Mouse (Mus musculus) MEL (cell line): Measurements from ENCODE around the gene Ran. TPM values are rescaled to one million over a fixed set of nuclear protein-coding genes. Genes with fewer than 3 reads are reported as not detected.
A peak's percentile ranks its signal among the peaks of the same experiment; 100 is the strongest.

Source experiments
- DNase-seq: peaks from one replicate; pipeline ENCODE4 v3.0.0; 2011; ENCODE audit warnings: low read depth, low spot score
- H3K27ac ChIP-seq: 2 replicates; pipeline ENCODE4 v1.5.1; 2012; ENCODE audit warnings: low read depth, mild to moderate bottlenecking, control low read depth, low read length, moderate library complexity; ENCODE audit not compliant: control insufficient read depth
- H3K27me3 ChIP-seq, 2 experiments: fragments of 150-350 bp in 1 of 2; sonication (generic) in 1 of 2; 2 replicates each; pipeline ENCODE4 v1.6.1; 2012; ENCODE audit warnings: low read length in 2 of 2, mild to moderate bottlenecking in 2 of 2, improper control_type of control experiment in 1 of 2, moderate library complexity in 1 of 2; ENCODE audit not compliant: insufficient read depth in 2 of 2, control insufficient read depth in 1 of 2
- H3K36me3 ChIP-seq, 2 experiments: 2 replicates each; pipeline ENCODE4 v1.6.1; 2012 to 2014; ENCODE audit warnings: low read length in 2 of 2, improper control_type of control experiment in 1 of 2, inconsistent platforms in 1 of 2, mild to moderate bottlenecking in 1 of 2; ENCODE audit not compliant: insufficient read depth in 2 of 2, control insufficient read depth in 1 of 2
- H3K4me1 ChIP-seq, 2 experiments: fragments of 150-350 bp in 1 of 2; sonication (generic) in 1 of 2; 2 replicates each; pipeline ENCODE4 v1.6.1; 2012; ENCODE audit warnings: low read length in 2 of 2, improper control_type of control experiment in 1 of 2, mild to moderate bottlenecking in 1 of 2; ENCODE audit not compliant: insufficient read depth in 2 of 2, control insufficient read depth in 1 of 2
- H3K4me3 ChIP-seq, 2 experiments: fragments of 150-350 bp in 1 of 2; sonication (generic) in 1 of 2; 2 replicates each; pipeline ENCODE4 v1.5.1; 2012; ENCODE audit warnings: low read depth in 2 of 2, low read length in 2 of 2, mild to moderate bottlenecking in 2 of 2, moderate library complexity in 2 of 2, control low read depth in 1 of 2, improper control_type of control experiment in 1 of 2; ENCODE audit not compliant: control insufficient read depth in 1 of 2, insufficient read depth in 1 of 2
- H3K79me2 ChIP-seq: 2 replicates; pipeline ENCODE4 v1.6.1; 2012; ENCODE audit warnings: mild to moderate bottlenecking, low read length, moderate library complexity; ENCODE audit not compliant: control insufficient read depth, poor library complexity, insufficient read depth
- H3K9ac ChIP-seq: 2 replicates; pipeline ENCODE4 v1.6.1; 2012; ENCODE audit warnings: low read depth, mild to moderate bottlenecking, control low read depth, low read length, moderate library complexity; ENCODE audit not compliant: control insufficient read depth, poor library complexity, severe bottlenecking
- H3K9me3 ChIP-seq: fragments of 150-350 bp; sonication (generic); replicated peaks from 2 replicates; pipeline ENCODE4 v1.6.1; 2012; ENCODE audit warnings: mild to moderate bottlenecking, low read length, improper control_type of control experiment, moderate library complexity; ENCODE audit not compliant: insufficient read depth
- BHLHE40 ChIP-seq: IDR thresholded peaks from 2 replicates; pipeline ENCODE4 v1.6.1; 2012; ENCODE audit warnings: low read depth, mild to moderate bottlenecking, inconsistent platforms, low read length, improper control_type of control experiment, borderline replicate concordance
- CHD1 ChIP-seq: IDR thresholded peaks from 2 replicates; pipeline ENCODE4 v1.6.1; 2012; ENCODE audit warnings: low read depth, mild to moderate bottlenecking, inconsistent platforms, low read length, improper control_type of control experiment
- CTCF ChIP-seq, 3 experiments: IDR thresholded peaks in 2 of 3; conservative IDR thresholded peaks in 1 of 3; 2 replicates each; pipeline ENCODE4 v1.5.1; 2011 to 2012; ENCODE audit warnings: low read length in 3 of 3, low read depth in 2 of 3, mild to moderate bottlenecking in 2 of 3, improper control_type of control experiment in 1 of 3, inconsistent platforms in 1 of 3, mixed read lengths in 1 of 3, moderate library complexity in 1 of 3; ENCODE audit not compliant: control insufficient read depth in 1 of 3, insufficient read depth in 1 of 3, poor library complexity in 1 of 3, severe bottlenecking in 1 of 3
- ELF1 ChIP-seq: IDR thresholded peaks from 2 replicates; pipeline ENCODE4 v1.6.1; 2014; ENCODE audit warnings: low read depth, mild to moderate bottlenecking, inconsistent platforms, low read length, improper control_type of control experiment, moderate library complexity
- EP300 ChIP-seq, 2 experiments: IDR thresholded peaks; 2 replicates each; pipeline ENCODE4 v1.6.1; 2011; ENCODE audit warnings: improper control_type of control experiment in 2 of 2, low read length in 2 of 2, low read depth in 1 of 2, mild to moderate bottlenecking in 1 of 2
- ETS1 ChIP-seq: IDR thresholded peaks from 2 replicates; pipeline ENCODE4 v1.6.1; 2012; ENCODE audit warnings: low read depth, mild to moderate bottlenecking, inconsistent platforms, low read length, improper control_type of control experiment, moderate library complexity
- GABPA ChIP-seq: IDR thresholded peaks from 2 replicates; pipeline ENCODE4 v1.6.1; 2012; ENCODE audit warnings: low read depth, mild to moderate bottlenecking, inconsistent platforms, low read length, improper control_type of control experiment, moderate library complexity
- GATA1 ChIP-seq: IDR thresholded peaks from 2 replicates; pipeline ENCODE4 v1.6.1; 2011; ENCODE audit warnings: low read depth, low read length, improper control_type of control experiment
- HCFC1 ChIP-seq: IDR thresholded peaks from 2 replicates; pipeline ENCODE4 v1.6.1; 2012; ENCODE audit warnings: low read depth, mild to moderate bottlenecking, inconsistent platforms, low read length, improper control_type of control experiment, moderate library complexity
- JUND ChIP-seq: IDR thresholded peaks from 2 replicates; pipeline ENCODE4 v1.6.1; 2011; ENCODE audit warnings: low read depth, mild to moderate bottlenecking, improper control_type of control experiment, low read length
- KAT2A ChIP-seq: conservative IDR thresholded peaks from 2 replicates; pipeline ENCODE4 v1.6.1; 2012; ENCODE audit warnings: low read depth, low read length, improper control_type of control experiment, inconsistent platforms
- MAFK ChIP-seq: IDR thresholded peaks from 2 replicates; pipeline ENCODE4 v1.6.1; 2011; ENCODE audit warnings: low read depth, mild to moderate bottlenecking, low read length, improper control_type of control experiment, borderline replicate concordance
- MAX ChIP-seq: IDR thresholded peaks from 2 replicates; pipeline ENCODE4 v1.6.1; 2011; ENCODE audit warnings: low read length, improper control_type of control experiment
- MEF2A ChIP-seq: IDR thresholded peaks from 2 replicates; pipeline ENCODE4 v1.6.1; 2014; ENCODE audit warnings: low read depth, mild to moderate bottlenecking, inconsistent platforms, low read length, improper control_type of control experiment; ENCODE audit not compliant: poor library complexity, insufficient replicate concordance, severe bottlenecking; ENCODE audit errors: extremely low read depth
- MXI1 ChIP-seq: IDR thresholded peaks from 2 replicates; pipeline ENCODE4 v1.6.1; 2011; ENCODE audit warnings: mild to moderate bottlenecking, low read depth, low read length, improper control_type of control experiment
- MYB ChIP-seq: IDR thresholded peaks from 2 replicates; pipeline ENCODE4 v1.6.1; 2011; ENCODE audit warnings: mild to moderate bottlenecking, low read depth, low read length, improper control_type of control experiment
- MYC ChIP-seq: IDR thresholded peaks from 2 replicates; pipeline ENCODE4 v1.6.1; 2011; ENCODE audit warnings: low read depth, mild to moderate bottlenecking, low read length, improper control_type of control experiment, moderate library complexity
- NELFE ChIP-seq: IDR thresholded peaks from 2 replicates; pipeline ENCODE4 v1.6.1; 2011; ENCODE audit warnings: low read depth, low read length, improper control_type of control experiment
- NRF1 ChIP-seq: IDR thresholded peaks from 2 replicates; pipeline ENCODE4 v1.6.1; 2014; ENCODE audit warnings: low read depth, mild to moderate bottlenecking, inconsistent platforms, low read length, improper control_type of control experiment, moderate library complexity; ENCODE audit not compliant: poor library complexity, insufficient read depth, severe bottlenecking
- POLR2A ChIP-seq, 2 experiments: IDR thresholded peaks; 2 replicates each; pipeline ENCODE4 v1.6.1; 2011 to 2012; ENCODE audit warnings: low read length in 2 of 2, mild to moderate bottlenecking in 2 of 2, control low read depth in 1 of 2, improper control_type of control experiment in 1 of 2, low read depth in 1 of 2, moderate library complexity in 1 of 2; ENCODE audit not compliant: control insufficient read depth in 1 of 2, insufficient read depth in 1 of 2, poor library complexity in 1 of 2
- POLR2AphosphoS2 ChIP-seq: IDR thresholded peaks from 2 replicates; pipeline ENCODE4 v1.6.1; 2011; ENCODE audit warnings: low read length, improper control_type of control experiment
- POLR2AphosphoS5 ChIP-seq: IDR thresholded peaks from 2 replicates; pipeline ENCODE4 v1.6.1; 2012; ENCODE audit warnings: low read depth, borderline replicate concordance, mild to moderate bottlenecking, inconsistent platforms, low read length, moderate library complexity, mixed read lengths
- RCOR1 ChIP-seq: IDR thresholded peaks from 2 replicates; pipeline ENCODE4 v1.6.1; 2012; ENCODE audit warnings: low read depth, mild to moderate bottlenecking, inconsistent platforms, low read length, improper control_type of control experiment
- SIN3A ChIP-seq: IDR thresholded peaks from 2 replicates; pipeline ENCODE4 v1.6.1; 2012; ENCODE audit warnings: low read length, improper control_type of control experiment, inconsistent platforms
- SMC3 ChIP-seq: IDR thresholded peaks from 2 replicates; pipeline ENCODE4 v1.6.1; 2011; ENCODE audit warnings: low read depth, low read length, improper control_type of control experiment
- TAL1 ChIP-seq: IDR thresholded peaks from 2 replicates; pipeline ENCODE4 v1.6.1; 2012; ENCODE audit warnings: mild to moderate bottlenecking, inconsistent platforms, low read length, moderate library complexity, mixed read lengths
- TBP ChIP-seq: IDR thresholded peaks from 2 replicates; pipeline ENCODE4 v1.8.0; 2011; ENCODE audit warnings: low read depth, low read length, improper control_type of control experiment
- TCF12 ChIP-seq: IDR thresholded peaks from 2 replicates; pipeline ENCODE4 v1.6.1; 2014; ENCODE audit warnings: low read depth, mild to moderate bottlenecking, inconsistent platforms, low read length, improper control_type of control experiment, moderate library complexity
- UBTF ChIP-seq: IDR thresholded peaks from 2 replicates; pipeline ENCODE4 v1.6.1; 2012; ENCODE audit warnings: low read depth, mild to moderate bottlenecking, inconsistent platforms, low read length, improper control_type of control experiment, moderate library complexity, borderline replicate concordance; ENCODE audit not compliant: insufficient read depth
- USF1 ChIP-seq: IDR thresholded peaks from 2 replicates; pipeline ENCODE4 v1.6.1; 2014; ENCODE audit warnings: low read depth, mild to moderate bottlenecking, inconsistent platforms, low read length, improper control_type of control experiment, moderate library complexity
- ZKSCAN1 ChIP-seq: IDR thresholded peaks from 2 replicates; pipeline ENCODE4 v1.6.1; 2012; ENCODE audit warnings: low read depth, mild to moderate bottlenecking, inconsistent platforms, low read length, improper control_type of control experiment, moderate library complexity
- ZMIZ1 ChIP-seq: IDR thresholded peaks from 2 replicates; pipeline ENCODE4 v1.6.1; 2012; ENCODE audit warnings: low read depth, mild to moderate bottlenecking, inconsistent platforms, low read length, improper control_type of control experiment, moderate library complexity
- ZNF384 ChIP-seq: IDR thresholded peaks from 2 replicates; pipeline ENCODE4 v1.6.1; 2012; ENCODE audit warnings: low read depth, mild to moderate bottlenecking, inconsistent platforms, low read length, improper control_type of control experiment
- polyA plus RNA-seq, 2 experiments: library from polyadenylated mRNA; stranded (reverse) in 1 of 2; unstranded in 1 of 2; fragments of >175 nt in 1 of 2; fragments of >200 nt in 1 of 2; gene quantifications; 2 replicates each; pipeline versions ENCODE4 v1.2.1 to v1.2.4; 2012; ENCODE audit warnings: low replicate concordance in 2 of 2, low read depth in 1 of 2; ENCODE audit not compliant: insufficient read length in 2 of 2, insufficient read depth in 1 of 2, missing spikeins in 1 of 2
- total RNA-seq: library from RNA; depleted of rRNA; stranded (reverse); fragments of 300-350 nt; gene quantifications from 2 replicates; pipeline ENCODE4 v1.2.3, GENCODE M21; 2012

Ran gene
- total and polyA plus RNA-seq, 3 experiments = 91.6 to 2,479 (median 950) TPM

- TF ChIP-seq NELFE (peak; percentile 78), RCOR1 (peak; percentile 71), GATA1 (peak; percentile 83), CHD1 (peak; percentile 75; the same call in 1 of the 2 replicates), HCFC1 (peak; percentile 71), MXI1 (peak; percentile 76), TCF12 (peak; percentile 80), SIN3A (peak; percentile 71; the same call in 1 of the 2 replicates), POLR2AphosphoS2 (peak; percentile 84; the same call in 1 of the 2 replicates), ZMIZ1 (peak; percentile 53; the same call in 1 of the 2 replicates), ELF1 (0 out of 2 replicates have a peak, but pooled peaks have one; percentile 37), KAT2A (no peak; the same call in 1 of the 2 replicates), MEF2A (no peak), MYB (0 out of 2 replicates have a peak, but pooled peaks have one; percentile 21), TAL1 (peak; percentile 72), NRF1 (peak; percentile 88)
Observed at GRCm38 (mm10) chr5:129065301-129065700, 45.4 kb downstream of the Ran start (continued).

GRCm38 (mm10) chr5:129065946-129066345 is 46.1 kb downstream of the Ran start:
- Histone ChIP-seq H3K9ac (peak overlapping the region; percentile 73), H3K27ac (peak overlapping the region; percentile 97)
- TF ChIP-seq SIN3A = peak; percentile 52; the same call in 1 of the 2 replicates
- TF ChIP-seq MXI1 = peak; percentile 13; the same call in 1 of the 2 replicates
- TF ChIP-seq ELF1 = no peak
- no peak for TF ChIP-seq POLR2AphosphoS2
- TF ChIP-seq GABPA = no peak
- TF ChIP-seq UBTF = no peak
- peak; percentile 84 for TF ChIP-seq MAX
- no peak for TF ChIP-seq TAL1
- TF ChIP-seq JUND = no peak
- no peak for TF ChIP-seq MEF2A
- no peak; the same call in none of the 2 replicates for TF ChIP-seq NELFE
- TF ChIP-seq TBP = 0 out of 2 replicates have a peak, but pooled peaks have one; percentile 44
- TF ChIP-seq MYB = no peak
- TF ChIP-seq BHLHE40 = no peak
- no peak for TF ChIP-seq USF1
- no peak; the same call in 1 of the 2 replicates for TF ChIP-seq KAT2A
- TF ChIP-seq TCF12 = peak; percentile 67
- no peak for TF ChIP-seq MAFK
- no peak for TF ChIP-seq POLR2AphosphoS5
- TF ChIP-seq SMC3 = no peak
- TF ChIP-seq ZNF384 = no peak
- TF ChIP-seq EP300 (IDR thresholded peaks at IDR 0.05; ENCODE audit: low read depth in 1 of 2, low read length in 2 of 2) = peak in 1 of 2 experiments; percentile 74; a peak in 2 of 4 replicates
- TF ChIP-seq CTCF (IDR thresholded peaks at IDR 0.05 in 2 of 3, conservative IDR thresholded peaks at IDR 0.05 in 1 of 3; ENCODE audit: control insufficient read depth in 1 of 3, insufficient read depth in 1 of 3, low read depth in 2 of 3, low read length in 3 of 3, poor library complexity in 1 of 3, severe bottlenecking in 1 of 3) = no peak
- no peak for TF ChIP-seq CHD1
- TF ChIP-seq POLR2A (IDR thresholded peaks at IDR 0.05; ENCODE audit: control insufficient read depth in 1 of 2, insufficient read depth in 1 of 2, low read depth in 1 of 2, low read length in 2 of 2, poor library complexity in 1 of 2) = no peak
- no peak for TF ChIP-seq NRF1
- peak; percentile 82 for TF ChIP-seq ETS1
- peak; percentile 64; the same call in 1 of the 2 replicates for TF ChIP-seq MYC
- TF ChIP-seq ZKSCAN1 = no peak

More at GRCm38 (mm10) chr5:129065946-129066345, 46.1 kb downstream of the Ran start:
- H3K36me3 ChIP-seq = peaks cover 0 to 15% of the 10 kb centered on the region in 2 experiments; a peak in 2 of 4 replicates
- no peaks in the 10 kb centered on the region; the same call in 1 of the 2 replicates for H3K79me2 ChIP-seq
- peaks cover 7 to 22% of the 10 kb centered on the region in 2 experiments for H3K4me1 ChIP-seq
- H3K9me3 ChIP-seq = no peaks in the 10 kb centered on the region
- no peaks in the 10 kb centered on the region for H3K27me3 ChIP-seq
- H3K4me3 ChIP-seq = peak overlapping the region; percentile 45 to 56
- peak; percentile 91 for DNase-seq
